Mouse (Mus musculus): ENCODE results near the gene Zfp58.
"Not testable (repeated sequence)": the region's sequence is repeated elsewhere in the genome, so short reads cannot be mapped to it uniquely, and the experiment has no call there.

Gene Zfp58

GRCm38 (mm10) chr13:67500084-67500719, at the start of gene Zfp58:
Gene Zfp58 (minus strand): TSS chr13:67500555.
- peak; percentile 75 to 81 for DNase-seq

DNA sequence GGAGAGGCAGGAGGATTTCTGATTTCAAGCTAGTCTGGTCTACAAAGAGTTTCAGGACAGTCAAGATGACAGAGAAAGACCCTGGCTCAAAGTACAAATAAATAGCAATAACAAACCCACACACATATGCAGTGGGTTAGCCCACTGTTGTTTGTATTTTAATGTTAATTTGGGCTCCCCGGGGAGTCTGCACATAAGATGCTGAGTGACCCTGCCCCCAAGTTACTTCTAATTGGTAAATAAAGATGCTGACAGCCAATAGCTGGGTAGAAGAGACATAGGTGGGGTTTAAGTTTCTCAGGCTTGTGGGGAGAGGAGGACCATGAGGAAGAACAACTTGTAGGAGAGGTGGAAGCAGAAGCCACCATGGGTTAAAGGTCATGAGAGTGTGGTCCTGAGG, 45.6 kb upstream of the Zfp58 start:
- no peak for DNase-seq

DNA sequence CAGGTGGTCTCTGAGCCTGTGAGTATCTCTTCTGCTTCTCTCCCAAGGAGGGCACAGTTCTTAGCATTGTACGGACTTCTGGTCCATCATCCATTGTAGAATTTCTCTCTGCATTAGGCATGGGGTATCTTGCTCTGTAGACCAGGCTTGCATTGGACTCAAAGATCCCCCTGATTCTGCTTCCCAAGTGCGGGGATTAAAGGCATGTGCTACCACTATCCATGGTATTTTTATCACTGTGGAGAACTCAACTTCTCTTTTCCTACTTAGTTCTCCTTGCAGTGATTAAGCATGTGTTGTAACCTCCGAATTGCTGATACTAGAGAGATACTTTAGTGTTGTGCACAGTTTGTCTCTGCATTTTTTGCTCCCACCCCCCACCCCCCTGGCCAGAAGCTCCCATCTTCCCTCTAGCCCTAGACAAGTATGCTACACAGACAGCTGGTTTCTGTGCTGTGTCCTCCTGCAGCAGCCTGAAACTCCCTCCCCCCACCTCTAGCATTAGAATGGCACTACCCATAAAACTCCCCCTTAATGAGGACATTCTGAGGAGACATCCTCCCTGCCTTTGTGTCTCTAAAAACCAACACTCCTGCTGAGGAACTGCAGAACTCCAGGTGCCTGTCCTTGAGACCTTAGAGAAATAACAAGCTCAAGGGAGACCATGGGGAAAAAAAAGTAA, 26.8 kb upstream of the Zfp58 start:
- no peak for DNase-seq

- peak; percentile 90 to 93 for DNase-seq
Measured at GRCm38 (mm10) chr13:67525753-67526410, 25.5 kb upstream of the Zfp58 start, which contains the start of the genes Gm26965 and Zfp87. Gene Gm26965 (minus strand): TSS chr13:67526151. Gene Zfp87 (minus strand): TSS chr13:67526177.

- DNase-seq: no peak
Measured at GRCm38 (mm10) chr13:67500908-67501307, 553 bp upstream of the Zfp58 start.

- no peak for DNase-seq
Measured at GRCm38 (mm10) chr13:67495631-67496030, 4.7 kb downstream of the Zfp58 start.

DNA sequence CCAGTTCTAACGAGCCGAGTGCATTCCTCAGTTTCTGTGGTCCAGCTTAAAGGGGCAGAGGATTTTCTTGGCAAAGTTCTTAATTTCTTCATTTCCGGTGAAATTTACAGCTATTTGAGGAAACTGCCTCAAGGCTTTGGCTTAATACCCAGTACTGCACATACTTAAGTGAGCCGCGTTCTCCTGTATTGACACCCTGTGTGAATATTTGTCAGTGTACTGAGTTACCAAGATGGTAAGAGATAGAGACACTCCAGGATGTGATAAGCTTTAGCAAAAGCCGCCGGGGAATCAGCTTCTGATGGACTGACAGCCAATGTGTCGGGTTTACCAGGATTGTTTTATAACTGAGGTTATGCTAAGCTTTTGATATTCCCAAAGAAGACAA, 15.9 kb downstream of the Zfp58 start:
- DNase-seq: no peak

GRCm38 (mm10) chr13:67483625-67484423, 16.5 kb downstream of the Zfp58 start, which contains the start of gene Zfp874b:
Gene Zfp874b (minus strand): TSS chr13:67484258.
- DNase-seq: peak; percentile 83 to 86

- DNase-seq: no peak
Measured at GRCm38 (mm10) chr13:67481528-67481927, 18.8 kb downstream of the Zfp58 start.

DNA sequence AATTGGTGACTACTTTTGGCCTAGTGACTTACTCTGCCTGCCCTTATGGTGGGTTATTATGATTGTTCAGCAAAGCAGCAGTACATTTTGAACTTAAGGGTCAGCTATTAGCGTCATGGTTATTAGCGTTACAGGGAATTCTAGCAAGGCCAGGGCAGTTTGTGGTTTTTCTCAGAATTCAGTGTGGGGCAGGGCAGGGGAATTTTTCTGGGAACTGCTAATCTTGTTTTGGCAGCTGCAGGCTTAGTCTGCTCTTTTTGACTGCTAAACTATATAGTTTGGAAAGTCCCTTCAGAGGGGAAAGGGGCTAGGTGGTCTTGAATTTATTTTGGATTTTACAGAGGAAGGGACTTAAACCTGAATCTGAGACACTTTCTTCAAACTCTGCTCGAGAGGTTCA, 31.1 kb downstream of the Zfp58 start:
- DNase-seq: no peak

GRCm38 (mm10) chr13:67463506-67464185, 36.7 kb downstream of the Zfp58 start:
- not testable (repeated sequence) for DNase-seq

DNA sequence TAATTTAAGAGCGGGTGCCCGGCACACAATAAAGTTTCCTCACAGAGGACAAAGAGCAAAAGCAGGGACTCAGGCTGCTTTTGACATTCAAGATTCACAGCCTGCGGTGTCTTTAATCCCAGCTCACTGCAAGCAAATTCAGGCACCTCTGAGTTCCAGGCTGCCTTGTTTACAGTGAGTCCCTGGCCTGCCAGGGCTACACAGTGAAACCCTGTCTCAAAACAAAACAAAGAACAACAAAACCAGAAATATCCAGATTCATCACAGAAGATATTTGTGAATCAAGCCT, 48.4 kb downstream of the Zfp58 start:
- peak in 1 of 2 experiments; percentile 2 for DNase-seq

DNA sequence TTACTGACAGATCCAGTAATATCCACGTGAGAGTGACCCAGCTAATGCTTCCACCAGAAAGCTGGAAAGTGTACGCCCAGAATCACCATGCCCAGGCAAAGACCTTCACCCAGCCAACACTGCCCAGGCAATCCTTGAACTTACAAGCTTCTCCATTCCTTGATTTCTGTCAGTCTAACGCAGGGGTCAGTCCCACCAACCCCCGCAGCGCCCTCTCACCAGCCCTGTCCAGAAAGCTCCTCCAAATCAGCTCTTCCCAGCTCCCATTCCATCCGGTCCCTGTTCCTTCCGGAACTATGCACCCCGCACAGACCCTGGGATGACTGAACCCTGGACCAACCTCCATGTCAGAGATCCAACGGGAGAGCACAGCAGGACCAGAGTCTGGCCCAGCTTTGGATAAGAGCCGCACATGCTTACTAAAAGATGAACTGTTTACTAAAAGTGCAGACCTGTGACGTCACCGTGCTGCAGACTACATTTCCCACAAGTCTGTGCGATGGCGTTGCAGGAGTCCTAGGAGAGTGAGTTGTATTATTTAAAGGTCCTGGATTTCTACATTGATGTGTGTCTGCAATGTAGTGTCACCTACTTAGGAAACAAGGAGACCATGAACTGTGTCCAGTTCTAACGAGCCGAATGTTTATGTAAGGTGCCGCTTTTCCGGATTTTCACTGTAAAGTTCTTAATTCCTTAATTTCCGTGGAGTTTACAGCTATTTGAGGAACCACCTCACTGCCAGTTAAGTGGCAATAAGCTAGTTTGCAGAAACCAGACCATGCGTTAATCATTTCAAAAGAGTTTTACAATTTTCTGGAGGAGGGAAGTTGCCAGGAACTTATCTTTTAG, 49.0 kb downstream of the Zfp58 start, which contains the start of gene Zfp874a:
Zfp874a (minus strand) TSS at position 453 of the 849 bp plus-strand sequence.
- peak; percentile 84 to 87 for DNase-seq

Measured in thymus, postnatal 36 days (tissue).